Mouse (Mus musculus) ES-E14 (cell line): ENCODE measurements at regions not wholly inside any gene's neighbourhood (a gene's known extent, or its start where the extent isn't known, plus 50 kb on each side); places are given as distances from the start of the nearest gene placed in this dataset.
"Not testable (repeated sequence)": the region's sequence is repeated elsewhere in the genome, so short reads cannot be mapped to it uniquely, and the experiment has no call there.

Experiments used
- HCFC1 ChIP-seq: IDR thresholded peaks from 2 replicates; pipeline ENCODE4 v1.6.1; 2012; ENCODE audit warnings: low read length, inconsistent platforms, borderline replicate concordance; ENCODE audit not compliant: insufficient read depth
- MAFK ChIP-seq: IDR thresholded peaks from 2 replicates; pipeline ENCODE4 v1.6.1; 2014; ENCODE audit warnings: mild to moderate bottlenecking, low read depth, low read length, inconsistent platforms; ENCODE audit not compliant: insufficient read depth
- ZC3H11A ChIP-seq: IDR thresholded peaks from 2 replicates; pipeline ENCODE4 v1.6.1; 2012; ENCODE audit warnings: low read depth, mild to moderate bottlenecking, inconsistent platforms, low read length, borderline replicate concordance
- ZNF384 ChIP-seq: IDR thresholded peaks from 2 replicates; pipeline ENCODE4 v1.6.1; 2012; ENCODE audit warnings: low read depth, low read length, inconsistent platforms

- TF ChIP-seq HCFC1, ZNF384, MAFK: not testable (repeated sequence)
- peak; percentile 15; the same call in 1 of the 2 replicates for TF ChIP-seq ZC3H11A
Measured at GRCm38 (mm10) chr8:20013278-20013677, 110.1 kb downstream of the Gm31371 start.
